Comparison of ENCODE assay signal across 10 mouse cellular contexts in genomic region chr14:34219295-34219694, GRCm38 (mm10). TPM values are rescaled to one million over a fixed set of nuclear protein-coding genes. Genes with fewer than 3 reads are reported as not detected.
DNase-seq lines count a peak whose midpoint lies in the region; ATAC-seq and TF ChIP-seq lines count a peak whose summit lies in the region.
"Had no signal": no experiment of that assay in that cellular context is flagged by ENCODE, and none has a peak within 500 bp of the region (broad histone marks: within the 10 kb centered on the region; RNA-seq: fewer than 3 reads in every experiment).

Gene Syt15, plus strand, starts transcription at chr14:34219595.

- intact Hi-C loops in left cerebral cortex, postnatal 4 days (cut with DNase I) = loop anchor here (5.0 kb wide), 1 partner anchor 137 kb away; no protein-coding TSS in a partner anchor

- peaks cover 25% of the 10 kb centered on the region for H3K27me3 ChIP-seq in heart, postnatal 0 days (ENCODE audit: control insufficient read depth, insufficient read depth, low read length)
- H3K27me3 ChIP-seq in embryonic facial prominence, embryonic 12.5 days = peaks cover 37% of the 10 kb centered on the region
- no peaks in the 10 kb centered on the region for H3K27me3 ChIP-seq in hindbrain, postnatal 0 days (ENCODE audit: insufficient read depth, low read length)
- peaks cover 34% of the 10 kb centered on the region for H3K27me3 ChIP-seq in midbrain, embryonic 13.5 days

- peak within 1 kb of the TSS; percentile 59 for H3K4me2 ChIP-seq in heart, postnatal 0 days (ENCODE audit: low read depth, low read length)
- peak within 1 kb of the TSS; percentile 66 for H3K4me2 ChIP-seq in embryonic facial prominence, embryonic 12.5 days (replicated peaks)
- H3K4me2 ChIP-seq in hindbrain, postnatal 0 days (ENCODE audit: low read depth, low read length) = peak within 1 kb of the TSS; percentile 51
- H3K4me2 ChIP-seq in midbrain, embryonic 13.5 days (replicated peaks) = peak within 1 kb of the TSS; percentile 51

- H3K4me1 ChIP-seq in heart, postnatal 0 days (ENCODE audit: control insufficient read depth, insufficient read depth) = no peaks in the 10 kb centered on the region
- H3K4me1 ChIP-seq in embryonic facial prominence, embryonic 12.5 days = peaks cover 5% of the 10 kb centered on the region; the same call in 1 of the 2 replicates
- no peaks in the 10 kb centered on the region for H3K4me1 ChIP-seq in hindbrain, postnatal 0 days (ENCODE audit: insufficient read depth, low read length)
- H3K4me1 ChIP-seq in midbrain, embryonic 13.5 days (replicated peaks) = peaks cover 5% of the 10 kb centered on the region; the same call in 1 of the 2 replicates

- TF ChIP-seq CTCF in heart, postnatal 0 days (IDR thresholded peaks at IDR 0.05; ENCODE audit: low read depth) = no peak
- TF ChIP-seq CTCF in hindbrain, postnatal 0 days (IDR thresholded peaks at IDR 0.05; ENCODE audit: low read depth) = no peak

- H3K27ac ChIP-seq in heart, postnatal 0 days (ENCODE audit: low read depth) = no peak within 1 kb of the TSS
- H3K27ac ChIP-seq in embryonic facial prominence, embryonic 12.5 days = no peak within 1 kb of the TSS
- H3K27ac ChIP-seq in hindbrain, postnatal 0 days = no peak within 1 kb of the TSS
- no peak within 1 kb of the TSS for H3K27ac ChIP-seq in midbrain, embryonic 13.5 days

- 58% methylated on average over 6 of the region's 6 CpGs for WGBS in heart, postnatal 0 days
- WGBS in embryonic facial prominence, embryonic 12.5 days = 77% methylated on average over 6 of the region's 6 CpGs
- WGBS in hindbrain, postnatal 0 days = 77% methylated on average over 6 of the region's 6 CpGs
- WGBS in midbrain, embryonic 13.5 days = 78% methylated on average over 6 of the region's 6 CpGs

- H3K9ac ChIP-seq in heart, postnatal 0 days (replicated peaks; ENCODE audit: low read depth, low read length) = 0 out of 2 replicates have a peak within 1 kb of the TSS, but pooled peaks have one; percentile 26
- H3K9ac ChIP-seq in embryonic facial prominence, embryonic 12.5 days = peak within 1 kb of the TSS; percentile 57
- no peak within 1 kb of the TSS for H3K9ac ChIP-seq in hindbrain, postnatal 0 days (replicated peaks; ENCODE audit: low read length)
- H3K9ac ChIP-seq in midbrain, embryonic 13.5 days (replicated peaks) = peak within 1 kb of the TSS; percentile 34; the same call in 1 of the 2 replicates

- no peaks in the 10 kb centered on the region for H3K9me3 ChIP-seq in heart, postnatal 0 days (replicated peaks; ENCODE audit: control insufficient read depth, low read length)
- H3K9me3 ChIP-seq in embryonic facial prominence, embryonic 12.5 days = no peaks in the 10 kb centered on the region
- no peaks in the 10 kb centered on the region for H3K9me3 ChIP-seq in hindbrain, postnatal 0 days (ENCODE audit: low read length)
- no peaks in the 10 kb centered on the region for H3K9me3 ChIP-seq in midbrain, embryonic 13.5 days

- H3K4me3 ChIP-seq in heart, postnatal 0 days (ENCODE audit: low read depth, low read length) = peak within 1 kb of the TSS; percentile 38
- H3K4me3 ChIP-seq in embryonic facial prominence, embryonic 12.5 days = peak within 1 kb of the TSS; percentile 31
- H3K4me3 ChIP-seq in hindbrain, postnatal 0 days (ENCODE audit: low read length) = peak within 1 kb of the TSS; percentile 17
- peak within 1 kb of the TSS; percentile 23 for H3K4me3 ChIP-seq in midbrain, embryonic 13.5 days (replicated peaks)

- no peak for DNase-seq in heart, postnatal 0 days (ENCODE audit: low spot score)
- no peak for DNase-seq in heart, adult 11 months
- no peak for DNase-seq in hindbrain, postnatal 0 days (ENCODE audit: low spot score)
- no peak for DNase-seq in left cerebral cortex, postnatal 4 days
- DNase-seq in cerebellum, adult 9-11 months = no peak
- DNase-seq in natural killer cell, adult 2 months (ENCODE audit: low spot score in 2 of 2) = no peak
- DNase-seq: adrenal gland, postnatal 25 days; thymus, adult 18-20 months had no signal

- no peak for ATAC-seq in heart, postnatal 0 days (ENCODE audit: insufficient read depth, low read depth)
- ATAC-seq in embryonic facial prominence, embryonic 12.5 days (ENCODE audit: insufficient number of reproducible peaks, insufficient read depth, low FRiP score, low TSS enrichment) = no peak
- ATAC-seq in hindbrain, postnatal 0 days = no peak
- ATAC-seq in midbrain, embryonic 13.5 days = no peak

- no peaks in the 10 kb centered on the region for H3K36me3 ChIP-seq in heart, postnatal 0 days (replicated peaks; ENCODE audit: control insufficient read depth, insufficient read depth, low read length)
- no peaks in the 10 kb centered on the region for H3K36me3 ChIP-seq in embryonic facial prominence, embryonic 12.5 days
- no peaks in the 10 kb centered on the region for H3K36me3 ChIP-seq in hindbrain, postnatal 0 days (ENCODE audit: insufficient read depth, low read length)
- no peaks in the 10 kb centered on the region for H3K36me3 ChIP-seq in midbrain, embryonic 13.5 days

- no peak for TF ChIP-seq EP300 in heart, postnatal 0 days (IDR thresholded peaks at IDR 0.05; ENCODE audit: low read depth)

RNA-seq across cellular contexts. Expression of gene Syt15, which starts in this region (rescaled TPM):
- total RNA-seq in heart, postnatal 0 days (2014; rRNA removed; ENCODE audit: low replicate concordance) = 0.89 and 1.0 TPM in 2 replicates
- polyA plus RNA-seq in heart, postnatal 0 days (2015; fragmentation: Nextera tagmentation; extraction: Ambion mirVana) = 0.31 and 0.65 TPM in 2 replicates
- 0.18 and 0.23 TPM in 2 replicates for polyA plus RNA-seq in embryonic facial prominence, embryonic 12.5 days (2016; fragmentation: Nextera tagmentation; extraction: Ambion mirVana)
- 0.63 and 2.1 TPM in 2 replicates for total RNA-seq in hindbrain, postnatal 0 days (2014; rRNA removed)
- 0.83 and 1.1 TPM in 2 replicates for polyA plus RNA-seq in hindbrain, postnatal 0 days (2015; fragmentation: Nextera tagmentation; extraction: Ambion mirVana)
- polyA plus RNA-seq in midbrain, embryonic 13.5 days (2015; fragmentation: Nextera tagmentation; extraction: Ambion mirVana) = 0.49 and 0.63 TPM in 2 replicates
- 1 to 10 TPM; 1.2 to 1.5 TPM for total RNA-seq in left cerebral cortex, postnatal 4 days (2021)
